Mouse (Mus musculus): ENCODE results near the gene Lrrc8c. TPM values are rescaled to one million over a fixed set of nuclear protein-coding genes. Genes with fewer than 3 reads are reported as not detected.
"Not testable (repeated sequence)": the region's sequence is repeated elsewhere in the genome, so short reads cannot be mapped to it uniquely, and the experiment has no call there.

Gene Lrrc8c
- polyA plus RNA-seq, 1 experiment from 2014 or later: 17.9 TPM

GRCm38 (mm10) chr5:105627093-105627492, 107.9 kb downstream of the Lrrc8c start:
- no peaks in the 10 kb centered on the region for H3K9me3 ChIP-seq
- H3K36me3 ChIP-seq: no peaks in the 10 kb centered on the region
- H3K4me1 ChIP-seq: peaks cover 12% of the 10 kb centered on the region; the same call in 1 of the 2 replicates
- no peak for ATAC-seq (ENCODE audit: insufficient number of reproducible peaks, low FRiP score, low TSS enrichment, low read depth)
- no peak overlapping the region for H3K4me2 ChIP-seq
- no peaks in the 10 kb centered on the region for H3K27me3 ChIP-seq
- no peak overlapping the region for H3K9ac ChIP-seq
- no peak overlapping the region for H3K27ac ChIP-seq
- no peak overlapping the region for H3K4me3 ChIP-seq
- 84% methylated on average over 5 of the region's 5 CpGs for WGBS

GRCm38 (mm10) chr5:105629955-105630354, 110.8 kb downstream of the Lrrc8c start:
- H3K36me3 ChIP-seq: no peaks in the 10 kb centered on the region
- H3K27ac ChIP-seq: no peak overlapping the region
- no peaks in the 10 kb centered on the region for H3K27me3 ChIP-seq
- WGBS: 78% methylated on average over 1 of the region's 1 CpGs
- H3K9me3 ChIP-seq: no peaks in the 10 kb centered on the region
- peaks cover 12% of the 10 kb centered on the region; the same call in 1 of the 2 replicates for H3K4me1 ChIP-seq
- H3K4me3 ChIP-seq: no peak overlapping the region
- H3K9ac ChIP-seq: no peak overlapping the region
- no peak overlapping the region for H3K4me2 ChIP-seq
- no peak for ATAC-seq (ENCODE audit: insufficient number of reproducible peaks, low FRiP score, low TSS enrichment, low read depth)

GRCm38 (mm10) chr5:105632066-105632465, 112.9 kb downstream of the Lrrc8c start:
- Histone ChIP-seq H3K27me3 (no peaks in the 10 kb centered on the region), H3K27ac (no peak overlapping the region), H3K36me3 (no peaks in the 10 kb centered on the region), H3K4me1 (0 out of 2 replicates have a peak, but pooled peaks cover 4% of the 10 kb centered on the region), H3K9ac (no peak overlapping the region), H3K9me3 (no peaks in the 10 kb centered on the region), H3K4me3 (no peak overlapping the region), H3K4me2 (no peak overlapping the region)
- 86% methylated on average over 10 of the region's 10 CpGs for WGBS
- ATAC-seq (ENCODE audit: insufficient number of reproducible peaks, low FRiP score, low TSS enrichment, low read depth): no peak

GRCm38 (mm10) chr5:105635576-105635975, 116.4 kb downstream of the Lrrc8c start:
- H3K36me3 ChIP-seq: no peaks in the 10 kb centered on the region
- H3K27ac ChIP-seq: no peak overlapping the region
- H3K4me3 ChIP-seq: no peak overlapping the region
- H3K27me3 ChIP-seq: no peaks in the 10 kb centered on the region
- no peaks in the 10 kb centered on the region for H3K4me1 ChIP-seq
- H3K4me2 ChIP-seq: no peak overlapping the region
- no peaks in the 10 kb centered on the region for H3K9me3 ChIP-seq
- ATAC-seq (ENCODE audit: insufficient number of reproducible peaks, low FRiP score, low TSS enrichment, low read depth): no peak
- WGBS: 67% methylated on average over 6 of the region's 6 CpGs
- no peak overlapping the region for H3K9ac ChIP-seq

GRCm38 (mm10) chr5:105636484-105637191, 117.5 kb downstream of the Lrrc8c start:
- ATAC-seq (ENCODE audit: insufficient number of reproducible peaks, low FRiP score, low TSS enrichment, low read depth): no peak
- H3K4me2 ChIP-seq: no peak overlapping the region
- no peak overlapping the region for H3K9ac ChIP-seq
- no peaks in the 10 kb centered on the region for H3K9me3 ChIP-seq
- H3K27ac ChIP-seq: no peak overlapping the region
- no peaks in the 10 kb centered on the region for H3K36me3 ChIP-seq
- H3K4me3 ChIP-seq: no peak overlapping the region
- H3K27me3 ChIP-seq: no peaks in the 10 kb centered on the region
- H3K4me1 ChIP-seq: no peaks in the 10 kb centered on the region
- WGBS: 76% methylated on average over 11 of the region's 11 CpGs

- ATAC-seq (ENCODE audit: insufficient number of reproducible peaks, low FRiP score, low TSS enrichment, low read depth); H3K9ac ChIP-seq; H3K27ac ChIP-seq; H3K9me3 ChIP-seq; H3K4me2 ChIP-seq; H3K4me3 ChIP-seq; H3K36me3 ChIP-seq; H3K27me3 ChIP-seq; H3K4me1 ChIP-seq: not testable (repeated sequence)
- 93% methylated on average over 2 of the region's 2 CpGs for WGBS
Observed at GRCm38 (mm10) chr5:105638266-105638665, 119.1 kb downstream of the Lrrc8c start.

- H3K9me3 ChIP-seq: no peaks in the 10 kb centered on the region
- no peaks in the 10 kb centered on the region for H3K27me3 ChIP-seq
- ATAC-seq (ENCODE audit: insufficient number of reproducible peaks, low FRiP score, low TSS enrichment, low read depth): no peak
- H3K27ac ChIP-seq: no peak overlapping the region
- no peak overlapping the region for H3K4me2 ChIP-seq
- peaks cover 2% of the 10 kb centered on the region; the same call in 1 of the 2 replicates for H3K4me1 ChIP-seq
- no peak overlapping the region for H3K9ac ChIP-seq
- no peak overlapping the region for H3K4me3 ChIP-seq
- no peaks in the 10 kb centered on the region for H3K36me3 ChIP-seq
- 88% methylated on average over 6 of the region's 6 CpGs for WGBS
Observed at GRCm38 (mm10) chr5:105638916-105639315, 119.7 kb downstream of the Lrrc8c start.

GRCm38 (mm10) chr5:105639363-105639762, 120.2 kb downstream of the Lrrc8c start:
- no peak overlapping the region for H3K27ac ChIP-seq
- no peak overlapping the region for H3K4me2 ChIP-seq
- ATAC-seq (ENCODE audit: insufficient number of reproducible peaks, low FRiP score, low TSS enrichment, low read depth): no peak
- WGBS: 95% methylated on average over 11 of the region's 11 CpGs
- H3K9me3 ChIP-seq: no peaks in the 10 kb centered on the region
- H3K27me3 ChIP-seq: no peaks in the 10 kb centered on the region
- peaks cover 2% of the 10 kb centered on the region; the same call in 1 of the 2 replicates for H3K4me1 ChIP-seq
- H3K36me3 ChIP-seq: no peaks in the 10 kb centered on the region
- H3K9ac ChIP-seq: no peak overlapping the region
- H3K4me3 ChIP-seq: no peak overlapping the region

- no peak overlapping the region for H3K4me3 ChIP-seq
- WGBS: 84% methylated on average over 5 of the region's 5 CpGs
- ATAC-seq (ENCODE audit: insufficient number of reproducible peaks, low FRiP score, low TSS enrichment, low read depth): no peak
- H3K4me1 ChIP-seq: peaks cover 2% of the 10 kb centered on the region; the same call in 1 of the 2 replicates
- no peak overlapping the region for H3K27ac ChIP-seq
- H3K9ac ChIP-seq: no peak overlapping the region
- H3K27me3 ChIP-seq: no peaks in the 10 kb centered on the region
- H3K4me2 ChIP-seq: no peak overlapping the region
- no peaks in the 10 kb centered on the region for H3K9me3 ChIP-seq
- no peaks in the 10 kb centered on the region for H3K36me3 ChIP-seq
Observed at GRCm38 (mm10) chr5:105642517-105642916, 123.3 kb downstream of the Lrrc8c start.

GRCm38 (mm10) chr5:105643276-105643675, 124.1 kb downstream of the Lrrc8c start:
- WGBS: 58% methylated on average over 8 of the region's 8 CpGs
- Histone ChIP-seq H3K4me3 (no peak overlapping the region), H3K9ac (no peak overlapping the region), H3K36me3 (no peaks in the 10 kb centered on the region), H3K27ac (no peak overlapping the region), H3K4me2 (no peak overlapping the region), H3K9me3 (no peaks in the 10 kb centered on the region), H3K27me3 (no peaks in the 10 kb centered on the region), H3K4me1 (peaks cover 2% of the 10 kb centered on the region; the same call in 1 of the 2 replicates)
- no peak for ATAC-seq (ENCODE audit: insufficient number of reproducible peaks, low FRiP score, low TSS enrichment, low read depth)

GRCm38 (mm10) chr5:105644195-105644594, 125.0 kb downstream of the Lrrc8c start:
- 90% methylated on average over 6 of the region's 6 CpGs for WGBS

GRCm38 (mm10) chr5:105647094-105647493, 127.9 kb downstream of the Lrrc8c start:
- 85% methylated on average over 7 of the region's 7 CpGs for WGBS
- ATAC-seq (ENCODE audit: insufficient number of reproducible peaks, low FRiP score, low TSS enrichment, low read depth): no peak
- Histone ChIP-seq H3K9ac (no peak overlapping the region), H3K4me1 (peaks cover 12% of the 10 kb centered on the region; the same call in 1 of the 2 replicates), H3K27ac (no peak overlapping the region), H3K4me2 (no peak overlapping the region), H3K27me3 (no peaks in the 10 kb centered on the region), H3K9me3 (no peaks in the 10 kb centered on the region), H3K4me3 (no peak overlapping the region), H3K36me3 (no peaks in the 10 kb centered on the region)

More at GRCm38 (mm10) chr5:105644195-105644594, 125.0 kb downstream of the Lrrc8c start:
- no peak overlapping the region for H3K4me2 ChIP-seq
- H3K27ac ChIP-seq: no peak overlapping the region
- peaks cover 3% of the 10 kb centered on the region; the same call in 1 of the 2 replicates for H3K4me1 ChIP-seq
- ATAC-seq (ENCODE audit: insufficient number of reproducible peaks, low FRiP score, low TSS enrichment, low read depth): no peak
- no peaks in the 10 kb centered on the region for H3K27me3 ChIP-seq
- H3K36me3 ChIP-seq: no peaks in the 10 kb centered on the region
- no peak overlapping the region for H3K4me3 ChIP-seq
- H3K9ac ChIP-seq: no peak overlapping the region
- H3K9me3 ChIP-seq: no peaks in the 10 kb centered on the region

All from limb, embryonic 15.5 days (tissue).